Mouse (Mus musculus) left cerebral cortex, adult 8-10 months (tissue): ENCODE data around the gene Spata45. TPM values are rescaled to one million over a fixed set of nuclear protein-coding genes. Genes with fewer than 3 reads are reported as not detected.
A peak's percentile ranks its signal among the peaks of the same experiment; 100 is the strongest.
"Not testable (repeated sequence)": the region's sequence is repeated elsewhere in the genome, so short reads cannot be mapped to it uniquely, and the experiment has no call there.

Source experiments
- DNase-seq, 2 experiments: peaks; one replicate each; pipeline ENCODE4 v3.0.0; 2022; ENCODE audit warnings: low spot score in 2 of 2
- total RNA-seq, 4 experiments: library from RNA; stranded (reverse); gene quantifications; 2 replicates each; pipeline ENCODE4 v1.2.4; 2022

Spata45 gene
- not detected for total RNA-seq

DNA sequence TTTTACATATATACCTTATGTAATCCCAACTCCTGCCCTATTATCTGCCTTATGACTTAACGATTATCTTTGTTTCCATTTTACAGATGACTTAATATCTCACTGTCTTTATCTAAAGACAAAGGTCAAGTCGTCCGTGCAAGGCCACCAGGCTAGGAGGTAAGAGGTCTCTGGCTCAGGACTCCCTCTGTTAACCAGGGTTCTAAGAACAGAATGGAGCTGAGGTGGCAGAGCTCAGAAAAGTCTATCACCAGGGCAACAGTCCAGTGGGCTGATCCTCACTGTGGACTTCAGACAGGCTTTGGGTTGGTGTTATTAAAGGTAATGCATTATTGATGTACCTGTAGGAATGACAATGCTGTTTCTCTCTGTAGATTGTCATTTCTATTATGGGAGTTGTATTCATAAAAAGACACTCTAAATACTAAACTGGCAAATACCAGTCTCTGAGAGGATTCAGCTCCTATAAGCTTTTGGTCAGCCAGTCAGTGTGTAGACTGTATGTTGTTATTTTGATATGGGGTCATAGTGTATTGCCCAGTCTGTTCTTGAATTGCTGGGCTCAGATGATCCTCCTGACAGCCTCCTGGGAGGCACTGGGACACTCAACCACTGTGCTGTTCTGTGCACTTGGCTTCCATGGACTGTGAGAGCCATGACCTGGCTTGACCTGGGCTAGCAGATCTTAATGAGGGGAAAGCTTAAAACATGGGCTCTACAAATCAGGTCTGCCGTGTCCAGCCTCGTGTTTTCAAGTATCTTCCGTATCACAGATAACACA is at the start of gene Spata45:
TSS of gene Spata45 (plus strand) at position 86 of the 781 bp plus-strand sequence.
- no peak for DNase-seq

GRCm38 (mm10) chr1:190989437-190990082 is 46.9 kb upstream of the Spata45 start:
- no peak for DNase-seq

GRCm38 (mm10) chr1:190995548-190995947 is 40.9 kb upstream of the Spata45 start:
- DNase-seq, result peak in 1 of 2 experiments; percentile 37

DNA sequence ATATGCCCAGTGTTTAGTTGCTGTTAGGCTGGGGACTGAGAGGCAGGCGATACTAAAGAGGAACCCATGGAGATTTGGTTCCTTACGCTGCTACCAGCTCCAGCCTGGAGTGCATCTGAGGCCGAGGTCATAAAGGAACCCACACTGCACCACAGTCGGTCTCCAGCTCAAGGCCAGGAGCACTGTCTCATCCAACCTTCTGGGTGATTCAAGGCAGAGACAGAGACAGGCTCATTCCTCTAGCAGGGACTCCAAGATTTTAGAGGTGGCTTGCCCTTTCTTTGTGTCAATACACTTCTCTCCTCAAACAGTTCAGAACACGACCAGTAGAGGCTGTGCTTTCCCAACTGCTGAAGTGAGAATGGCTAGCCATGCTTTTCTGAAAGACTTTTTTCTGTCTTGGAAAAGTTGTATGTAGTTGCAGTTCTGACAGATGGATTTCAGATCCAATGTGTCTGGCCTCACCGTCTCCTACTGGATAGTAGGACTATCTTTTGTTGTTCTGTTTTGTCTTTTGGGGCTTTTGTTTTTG is 40.0 kb upstream of the Spata45 start:
- DNase-seq, result no peak

DNA sequence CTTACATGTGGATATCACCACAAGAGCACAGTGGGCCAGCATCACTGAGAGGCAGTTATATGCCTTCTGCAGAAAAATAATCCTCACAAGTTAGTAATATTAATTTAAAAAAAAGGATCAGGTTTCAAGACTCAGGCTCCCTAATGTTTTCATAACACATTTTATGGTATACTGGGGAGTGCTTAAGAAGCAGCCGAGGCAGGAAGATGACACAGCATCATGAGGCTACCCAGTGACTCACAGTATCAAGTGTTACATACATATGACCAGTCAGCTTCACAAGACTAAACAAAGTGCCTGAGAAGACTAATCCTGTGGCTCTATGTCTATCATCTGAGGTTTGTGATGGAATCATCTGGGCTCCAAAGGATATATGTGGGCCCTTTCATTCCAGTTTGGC is 38.4 kb upstream of the Spata45 start:
- no peak for DNase-seq

DNA sequence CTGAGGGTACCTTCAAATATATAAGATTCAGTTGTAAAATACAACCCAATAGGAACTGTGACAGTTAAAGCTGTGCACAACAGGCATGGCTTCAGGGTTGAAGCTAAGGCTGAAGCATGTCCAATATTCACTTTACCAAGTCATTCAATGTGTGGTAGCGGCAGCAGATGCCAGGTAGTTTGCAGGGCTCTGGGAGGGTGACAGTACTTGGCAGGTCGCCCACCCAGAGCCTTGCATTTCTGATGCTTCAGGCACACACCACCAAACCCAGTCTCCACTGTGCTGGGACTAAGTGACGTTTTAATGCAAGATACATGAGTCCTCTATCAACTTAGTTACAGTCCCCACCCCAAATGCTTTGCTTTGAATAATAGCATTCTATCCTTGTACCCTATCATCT is 35.8 kb upstream of the Spata45 start:
- no peak for DNase-seq

DNA sequence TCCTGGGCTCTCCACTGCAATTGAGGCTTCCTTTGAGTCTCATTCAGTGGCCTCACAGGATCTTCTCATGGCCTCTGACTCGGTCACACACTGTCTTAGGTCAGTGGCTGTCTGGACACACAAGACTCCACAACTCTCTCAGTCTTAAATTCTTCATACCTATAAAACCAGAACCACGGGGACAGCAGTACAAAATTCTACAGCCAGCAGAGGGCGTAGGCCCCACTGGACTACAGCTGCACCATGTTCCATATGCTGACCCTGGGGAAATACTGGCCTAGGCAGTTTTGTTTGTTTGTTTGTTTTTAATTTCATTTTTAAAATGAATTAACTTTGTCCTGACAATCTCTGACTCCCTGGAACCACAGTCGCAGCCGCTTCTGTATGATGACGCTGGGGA is 34.2 kb upstream of the Spata45 start:
- DNase-seq, result no peak

DNA sequence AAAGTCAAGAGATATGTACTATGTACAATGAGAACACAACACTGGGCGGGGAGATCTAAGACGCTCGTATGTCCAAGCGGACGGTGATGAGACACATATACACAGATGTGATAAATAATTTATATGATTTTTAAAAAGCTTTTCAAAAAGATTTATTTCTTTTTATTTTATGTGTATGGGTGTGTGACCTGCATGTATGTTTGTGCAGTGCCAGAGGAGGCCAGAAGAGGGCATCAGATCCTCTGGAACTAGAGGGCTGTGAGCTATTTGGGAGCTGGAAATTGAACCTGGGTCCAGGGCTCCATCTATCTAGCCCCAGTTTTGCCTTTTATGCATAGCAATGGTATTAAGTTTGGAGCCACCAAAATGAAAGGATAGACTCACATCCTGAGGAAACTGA is 27.7 kb upstream of the Spata45 start:
- no peak for DNase-seq

DNA sequence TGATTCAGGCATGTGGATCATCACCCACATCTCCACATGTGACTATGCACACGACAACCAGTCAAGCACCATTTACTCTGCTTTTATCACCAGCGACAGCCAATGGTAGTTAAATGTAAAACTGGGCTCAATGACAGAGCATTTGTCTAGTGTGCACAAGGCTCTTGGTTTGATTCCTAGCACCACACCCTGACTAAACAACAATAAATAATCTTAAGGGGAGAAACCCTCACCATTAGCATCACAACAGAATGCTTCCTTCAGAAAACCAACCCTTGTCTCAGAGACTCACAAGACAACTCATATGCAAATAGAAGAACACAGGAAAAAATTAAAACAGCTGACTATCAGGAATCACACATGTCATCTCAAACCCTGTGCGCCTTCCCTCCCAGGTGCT is 22.2 kb upstream of the Spata45 start:
- DNase-seq, result no peak

- DNase-seq, result no peak
Observed at GRCm38 (mm10) chr1:191019803-191020202, 16.6 kb upstream of the Spata45 start.

- no peak for DNase-seq
Observed at GRCm38 (mm10) chr1:191020217-191020924, 16.1 kb upstream of the Spata45 start.

GRCm38 (mm10) chr1:191021016-191021415 is 15.4 kb upstream of the Spata45 start:
- DNase-seq, result no peak

DNA sequence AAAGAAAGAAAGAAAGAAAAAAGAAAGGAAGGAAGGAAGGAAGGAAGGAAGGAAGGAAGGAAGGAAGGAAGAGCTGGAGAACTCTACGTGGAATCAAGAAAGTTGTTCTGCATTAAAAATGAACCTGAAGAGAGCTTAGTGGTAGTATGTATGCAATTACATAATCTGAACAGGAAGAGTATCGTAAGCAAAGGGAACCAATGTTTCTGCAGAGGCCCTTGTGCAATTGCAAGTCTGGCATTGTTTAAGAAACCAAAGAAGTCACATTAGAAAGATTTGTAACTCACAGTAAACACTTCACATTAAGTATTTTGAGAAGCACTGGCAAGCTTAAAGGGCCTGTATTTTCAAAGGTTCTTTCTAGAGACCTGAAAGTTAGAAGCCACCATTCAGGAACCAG is 13.3 kb upstream of the Spata45 start:
- DNase-seq, result no peak

DNA sequence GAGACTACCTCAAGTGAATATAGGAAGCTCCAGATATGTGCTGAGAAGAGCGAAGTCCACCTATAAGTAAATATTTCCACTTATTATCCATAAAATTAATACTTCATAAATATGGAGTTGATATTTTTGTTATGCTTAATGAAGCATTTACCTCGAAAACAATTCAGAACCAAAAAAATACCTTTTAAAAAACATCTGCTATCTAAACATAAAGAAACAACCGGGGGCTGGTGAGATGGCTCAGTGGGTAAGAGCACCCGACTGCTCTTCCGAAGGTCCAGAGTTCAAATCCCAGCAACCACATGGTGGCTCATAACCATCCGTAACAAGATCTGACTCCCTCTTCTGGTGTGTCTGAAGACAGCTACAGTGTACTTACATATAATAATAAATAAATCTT is 12.6 kb upstream of the Spata45 start:
- DNase-seq, result not testable (repeated sequence)

DNA sequence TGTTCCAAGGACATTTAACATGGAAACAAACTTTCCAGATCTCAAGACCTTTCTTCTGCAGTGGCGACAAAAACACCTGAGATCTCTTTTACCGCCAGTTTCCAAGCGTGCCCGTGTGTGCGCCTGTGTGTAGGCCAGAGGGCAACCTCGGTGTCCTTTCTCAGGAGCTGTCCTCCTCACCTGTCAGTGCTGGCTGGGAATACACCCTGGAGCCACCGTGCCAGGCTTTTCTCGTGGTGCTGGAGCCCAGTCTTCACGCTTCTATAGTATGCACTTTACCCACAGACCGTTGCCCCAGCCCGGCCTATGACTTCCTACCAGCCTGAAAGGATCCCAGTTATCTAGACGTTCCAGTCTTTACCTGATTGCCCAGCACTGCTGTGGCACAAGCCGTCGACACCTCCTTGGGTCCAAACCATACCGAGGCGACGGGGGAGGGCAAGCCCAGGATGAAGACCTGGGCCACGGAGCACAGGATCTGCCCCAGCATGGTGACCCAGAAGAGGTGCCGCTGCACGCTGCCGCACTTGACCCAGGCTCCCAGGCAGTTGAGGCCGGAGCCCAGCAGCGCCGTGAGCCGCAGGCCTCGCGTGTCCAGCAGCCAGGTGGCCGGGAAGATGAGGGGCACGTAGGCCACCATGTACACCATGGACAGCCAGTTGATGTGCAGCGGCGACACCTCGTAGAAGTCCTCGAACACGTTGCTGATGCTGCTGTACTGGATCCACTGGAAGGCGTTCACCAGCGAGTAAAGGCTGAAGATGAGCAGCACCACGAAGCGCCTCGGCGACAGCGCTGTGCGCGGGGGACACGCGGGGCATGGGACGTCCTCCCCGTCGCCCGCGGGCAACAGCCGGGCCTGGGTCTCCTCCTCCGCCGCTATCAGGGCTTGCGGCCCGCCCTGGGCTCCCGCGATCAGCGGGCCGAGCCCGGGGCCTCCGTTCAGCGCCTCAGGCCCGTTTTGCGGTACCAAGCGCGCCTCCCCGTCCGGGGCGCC is 11.1 kb upstream of the Spata45 start:
- peak; percentile 16 to 38 for DNase-seq

DNA sequence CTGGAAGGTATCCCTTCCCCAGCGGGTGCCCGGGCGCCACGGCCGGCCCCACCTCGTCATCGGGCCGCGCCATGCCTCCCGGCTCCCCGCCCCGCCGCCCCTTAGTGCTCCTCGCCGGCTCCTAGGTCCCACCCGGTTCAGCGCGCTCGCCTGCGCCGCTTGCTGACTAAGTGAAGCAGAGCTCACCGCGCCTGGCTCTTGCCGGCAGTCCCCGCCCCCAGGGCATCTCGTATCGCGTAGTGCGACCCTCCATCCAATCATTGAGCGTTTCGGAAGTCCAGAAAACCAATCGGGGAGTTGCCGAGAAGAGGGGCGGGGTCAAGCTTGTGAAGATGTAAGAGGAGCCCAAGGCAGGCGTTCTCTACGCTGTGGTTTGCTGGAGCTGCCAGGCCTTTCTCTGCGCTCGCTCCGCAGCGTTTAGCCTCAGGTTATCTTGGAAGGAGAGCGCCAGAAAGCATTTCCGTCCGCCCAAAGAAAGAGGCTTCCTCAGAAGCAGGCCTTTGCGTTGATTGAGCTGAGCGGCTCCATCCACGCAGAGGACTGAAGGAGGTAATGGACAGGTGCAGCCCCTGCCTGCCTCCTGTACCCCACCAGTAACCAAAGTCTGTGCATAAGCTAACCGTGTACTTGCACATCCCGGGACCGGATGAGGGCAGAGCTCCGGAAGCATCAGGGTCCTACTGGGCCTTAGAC is 10.3 kb upstream of the Spata45 start, which contains the start of gene Flvcr1:
TSS of gene Flvcr1 (minus strand) at position 138 of the 693 bp plus-strand sequence.
- peak; percentile 94 to 99 for DNase-seq

DNA sequence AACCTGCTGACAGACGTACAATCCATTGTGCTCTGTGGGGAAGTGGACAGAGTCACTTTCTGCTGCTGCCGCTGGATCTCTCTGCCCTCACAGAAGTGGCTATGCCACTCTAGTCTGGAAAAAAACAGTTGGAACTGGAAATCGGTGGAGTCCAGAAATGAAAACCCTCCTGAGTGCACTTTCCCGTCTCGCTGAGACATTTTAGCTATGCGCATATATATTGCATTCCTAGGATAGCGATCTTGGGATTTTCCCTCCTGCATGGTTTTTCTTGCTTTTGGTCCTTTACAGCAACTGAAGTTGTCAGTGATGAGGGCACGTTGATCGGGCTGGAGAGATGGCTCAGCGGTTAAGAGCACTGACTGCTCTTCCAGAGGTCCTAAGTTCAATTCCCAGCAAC is 6.3 kb upstream of the Spata45 start:
- no peak for DNase-seq

- not testable (repeated sequence) for DNase-seq
Observed at GRCm38 (mm10) chr1:191030922-191031425, 5.5 kb upstream of the Spata45 start.

- DNase-seq, result no peak
Observed at GRCm38 (mm10) chr1:191035649-191036048, 790 bp upstream of the Spata45 start.

DNA sequence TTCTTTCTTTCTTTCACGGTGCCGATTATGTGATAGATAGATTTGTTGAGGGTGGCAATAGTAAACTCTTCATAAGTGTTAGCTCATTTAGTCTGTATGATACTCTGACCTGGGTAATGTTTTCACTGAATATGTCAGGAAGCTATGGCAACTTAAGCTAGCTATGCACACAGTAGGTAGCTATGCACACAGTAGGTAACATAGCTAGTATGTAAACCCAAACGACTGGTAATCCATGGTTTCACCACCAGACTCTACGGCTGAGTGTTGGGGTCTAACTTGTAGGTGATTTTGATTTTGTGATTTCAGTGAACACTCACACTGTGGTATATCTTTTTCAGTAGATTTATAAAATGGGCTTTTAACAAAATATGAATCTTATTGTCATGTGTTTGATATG is 1.6 kb downstream of the Spata45 start:
- DNase-seq, result no peak
